Mouse (Mus musculus) left cerebral cortex, adult 8-10 months (tissue): ENCODE results near the gene Olfr632. TPM values are rescaled to one million over a fixed set of nuclear protein-coding genes. Genes with fewer than 3 reads are reported as not detected.
"Not testable (repeated sequence)": the region's sequence is repeated elsewhere in the genome, so short reads cannot be mapped to it uniquely, and the experiment has no call there.

ENCODE experiments used
- DNase-seq, 2 experiments: peaks; one replicate each; pipeline ENCODE4 v3.0.0; 2022; ENCODE audit warnings: low spot score in 2 of 2
- total RNA-seq, 4 experiments: library from RNA; stranded (reverse); gene quantifications; 2 replicates each; pipeline ENCODE4 v1.2.4; 2022

Gene Olfr632
- not detected for total RNA-seq

- no peak for DNase-seq
Measured at GRCm38 (mm10) chr7:103934264-103934663, at the start of gene Olfr632. Gene Olfr632, plus strand, starts transcription at chr7:103934347.

GRCm38 (mm10) chr7:103886152-103886551 lies 48.0 kb upstream of the Olfr632 start, which contains the start of gene Olfr66:
Gene Olfr66, minus strand, starts transcription at chr7:103886252.
- DNase-seq, result no peak

GRCm38 (mm10) chr7:103894385-103894784 lies 39.8 kb upstream of the Olfr632 start, which contains the start of gene Olfr64:
Gene Olfr64, minus strand, starts transcription at chr7:103894485.
- DNase-seq, result no peak

- no peak for DNase-seq
Measured at GRCm38 (mm10) chr7:103903187-103903586, 31.0 kb upstream of the Olfr632 start, which contains the start of gene Olfr65. Gene Olfr65, plus strand, starts transcription at chr7:103903487.

- DNase-seq, result no peak
Measured at GRCm38 (mm10) chr7:103910047-103910446, 24.1 kb upstream of the Olfr632 start.

- no peak for DNase-seq
Measured at GRCm38 (mm10) chr7:103912969-103913511, 21.1 kb upstream of the Olfr632 start.

- DNase-seq, result no peak
Measured at GRCm38 (mm10) chr7:103915338-103915737, 18.8 kb upstream of the Olfr632 start.

- no peak for DNase-seq
Measured at GRCm38 (mm10) chr7:103928525-103928924, 5.6 kb upstream of the Olfr632 start, which contains the start of gene Olfr631. Gene Olfr631, plus strand, starts transcription at chr7:103928825.

GRCm38 (mm10) chr7:103942730-103943129 lies 8.6 kb downstream of the Olfr632 start:
- DNase-seq, result no peak

GRCm38 (mm10) chr7:103944137-103944536 lies 10.0 kb downstream of the Olfr632 start, which contains the start of gene Olfr633:
Gene Olfr633, plus strand, starts transcription at chr7:103944437.
- no peak for DNase-seq

GRCm38 (mm10) chr7:103966873-103967272 lies 32.7 kb downstream of the Olfr632 start:
- not testable (repeated sequence) for DNase-seq

- no peak for DNase-seq
Measured at GRCm38 (mm10) chr7:103970852-103971251, 36.7 kb downstream of the Olfr632 start, which contains the start of gene Olfr635. Gene Olfr635, plus strand, starts transcription at chr7:103971152.

- DNase-seq, result no peak
Measured at GRCm38 (mm10) chr7:103971782-103972181, 37.6 kb downstream of the Olfr632 start.

Other genes starting within 250 kb of the Olfr632 start
- gene Olfr243, start 219.7 kb upstream of the Olfr632 start, total RNA-seq, result not detected
- not detected for gene Olfr628, start 204.0 kb upstream of the Olfr632 start, total RNA-seq
- gene Olfr629, start 189.4 kb upstream of the Olfr632 start, total RNA-seq, result not detected
- gene Olfr630, start 177.0 kb upstream of the Olfr632 start, total RNA-seq, result not detected
- gene Olfr69, start 162.8 kb upstream of the Olfr632 start, total RNA-seq, result not detected
- gene Olfr68, start 154.6 kb upstream of the Olfr632 start, total RNA-seq, result not detected
- not detected for gene Olfr67, start 142.5 kb upstream of the Olfr632 start, total RNA-seq
- gene Hbb-bt, start 120.4 kb upstream of the Olfr632 start, total RNA-seq, result 10 to 100 TPM; 16.8 to 31.9 (median 25.7) TPM
- 100 to 1,000 TPM; 204 to 381 (median 262) TPM for gene Hbb-bs, start 106.3 kb upstream of the Olfr632 start, total RNA-seq
- gene Hbb-bh2, start 93.8 kb upstream of the Olfr632 start, total RNA-seq, result not detected
- not detected for gene Hbb-bh1, start 91.2 kb upstream of the Olfr632 start, total RNA-seq
- gene Hbb-y, start 81.1 kb upstream of the Olfr632 start, total RNA-seq, result under 1 TPM in 1 of 4 experiments, not detected in 3; 0.57 TPM
- not detected for gene Olfr66, start 48.1 kb upstream of the Olfr632 start, total RNA-seq
- gene Olfr64, start 39.9 kb upstream of the Olfr632 start, total RNA-seq, result not detected
- not detected for gene Olfr65, start 30.9 kb upstream of the Olfr632 start, total RNA-seq
- not detected for gene Olfr631, start 5.5 kb upstream of the Olfr632 start, total RNA-seq
- not detected for gene Olfr633, start 10.1 kb downstream of the Olfr632 start, total RNA-seq
- gene Olfr635, start 36.8 kb downstream of the Olfr632 start, total RNA-seq, result under 1 TPM in 3 of 4 experiments, not detected in 1; 0.05 to 0.08 (median 0.07) TPM
- gene Olfr638, start 64.4 kb downstream of the Olfr632 start, total RNA-seq, result not detected
- gene Olfr639, start 83.0 kb downstream of the Olfr632 start, total RNA-seq, result under 1 TPM; 0.11 to 0.19 (median 0.14) TPM
- not detected for gene Olfr640, start 91.2 kb downstream of the Olfr632 start, total RNA-seq
- not detected for gene Olfr641, start 101.1 kb downstream of the Olfr632 start, total RNA-seq
- not detected for gene Olfr642, start 118.3 kb downstream of the Olfr632 start, total RNA-seq
- gene 4930516K23Rik, start 127.1 kb downstream of the Olfr632 start, total RNA-seq, result not detected
- not detected for gene Olfr644, start 137.5 kb downstream of the Olfr632 start, total RNA-seq
- not detected for gene Olfr645, start 151.1 kb downstream of the Olfr632 start, total RNA-seq
- gene Olfr646, start 170.5 kb downstream of the Olfr632 start, total RNA-seq, result not detected
- not detected for gene Ubqln5, start 195.5 kb downstream of the Olfr632 start, total RNA-seq
- gene Olfr643, start 203.1 kb downstream of the Olfr632 start, total RNA-seq, result not detected
- not detected for gene Ubqln3, start 208.9 kb downstream of the Olfr632 start, total RNA-seq
- gene Ubqlnl, start 216.2 kb downstream of the Olfr632 start, total RNA-seq, result not detected
- not detected for gene Olfm5, start 230.5 kb downstream of the Olfr632 start, total RNA-seq
- under 1 TPM in 3 of 4 experiments, not detected in 1; 0.25 to 0.46 (median 0.28) TPM for gene Olfr648, start 249.0 kb downstream of the Olfr632 start, total RNA-seq